Mouse (Mus musculus): ENCODE measurements around the gene Plp1.

The Plp1 gene

DNA sequence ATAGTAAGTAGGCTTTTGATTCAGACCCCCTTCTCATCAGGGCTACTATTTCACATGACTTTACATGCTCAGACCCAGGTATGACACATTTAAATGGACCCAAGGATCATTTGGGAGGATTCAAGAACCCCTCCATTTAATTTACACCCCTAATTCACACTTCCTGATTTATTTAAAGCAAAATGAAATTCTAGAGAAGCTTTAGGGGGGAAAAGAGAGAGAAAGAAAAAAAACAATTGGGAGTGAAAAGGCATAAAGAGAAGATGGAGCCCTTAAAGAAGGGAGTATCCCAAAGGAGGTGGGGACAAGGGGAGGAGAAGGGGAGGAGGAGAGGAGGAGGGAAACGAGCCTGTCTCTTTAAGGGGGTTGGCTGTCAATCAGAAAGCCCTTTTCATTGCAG, at the start of gene Plp1:
Gene Plp1, plus strand, starts transcription at position 301 of the 400 bp plus-strand sequence.
- DNase-seq (ENCODE audit: low read depth): no peak

DNA sequence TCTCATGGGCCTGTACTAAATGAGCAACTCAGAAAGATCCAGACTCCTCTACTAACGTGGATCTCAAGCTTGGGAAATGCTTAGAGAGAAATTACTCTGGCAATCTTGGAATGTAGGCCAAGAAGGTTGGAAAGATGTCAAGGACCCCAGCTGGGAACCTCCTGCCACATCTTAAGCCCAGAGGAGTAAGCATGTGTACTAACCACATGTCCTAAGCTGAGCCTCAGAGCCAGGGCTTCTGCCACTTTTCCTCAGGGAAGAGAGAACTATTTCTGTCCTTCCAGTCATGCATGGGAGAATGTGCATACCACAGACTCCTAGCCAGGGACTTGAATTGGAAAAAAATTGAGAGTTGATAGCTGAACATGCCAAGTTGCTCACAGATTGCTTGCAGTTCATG, 49.4 kb upstream of the Plp1 start:
- no peak for DNase-seq (ENCODE audit: low read depth)

DNA sequence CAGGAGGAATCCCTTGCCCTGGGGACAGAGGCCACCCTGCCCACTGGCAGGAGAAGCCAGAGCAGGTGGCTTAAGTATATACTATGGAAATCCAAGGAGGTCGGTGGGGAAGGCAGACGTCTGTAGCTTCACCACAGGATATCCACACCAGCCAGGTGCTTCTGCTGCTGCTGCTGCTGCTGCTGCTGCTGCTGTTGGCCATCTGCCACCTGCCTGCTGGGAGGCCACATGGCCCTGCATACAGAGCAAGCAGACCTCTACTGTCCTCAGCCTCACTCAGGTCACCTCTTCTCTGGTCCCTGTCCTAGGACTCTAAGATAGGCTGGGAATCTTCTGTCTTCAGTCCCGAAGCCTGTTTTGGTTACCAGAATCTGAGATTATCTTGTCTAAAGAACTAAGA, 44.4 kb upstream of the Plp1 start:
- no peak for DNase-seq (ENCODE audit: low read depth)

DNA sequence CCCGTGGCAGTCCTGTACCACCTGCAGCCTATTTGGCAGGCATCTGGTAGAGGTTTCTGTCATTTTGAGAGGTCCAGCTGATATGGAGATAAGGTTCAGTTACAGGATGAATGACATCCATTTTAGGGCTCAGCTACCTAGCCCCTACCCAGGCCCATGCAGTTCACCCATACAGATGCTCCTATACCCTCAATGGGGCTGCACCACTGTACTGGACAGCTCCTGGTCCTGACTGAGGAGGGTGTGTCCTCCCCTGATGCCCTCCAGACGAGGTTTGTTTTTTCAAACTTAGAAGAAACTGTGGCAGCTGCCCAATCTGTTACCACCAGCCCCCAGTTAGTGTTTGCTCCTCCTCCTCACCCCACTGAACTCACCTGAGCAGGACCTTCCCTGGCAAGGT, 43.2 kb upstream of the Plp1 start:
- DNase-seq (ENCODE audit: low read depth): no peak

DNA sequence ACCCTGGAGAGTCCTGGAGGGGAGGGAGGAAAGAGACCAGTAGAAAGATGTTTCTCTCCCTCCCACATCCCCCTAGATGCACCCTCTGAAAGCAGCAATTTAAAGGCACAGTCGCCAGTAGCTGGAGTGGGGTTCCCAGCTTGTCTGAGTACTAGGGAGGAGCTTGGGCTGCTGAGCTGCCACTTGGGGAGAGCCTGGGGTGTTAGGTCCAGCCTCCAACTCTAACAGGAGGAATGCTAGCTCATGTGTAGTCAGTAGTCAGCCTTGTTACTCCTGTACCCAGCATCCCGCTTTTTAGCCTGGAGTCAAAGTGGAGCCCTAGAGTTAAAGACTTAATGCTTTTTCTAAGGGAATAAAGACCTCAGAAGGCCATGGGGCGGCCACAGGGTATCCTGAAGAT, 42.4 kb upstream of the Plp1 start, which contains the start of gene Glra4:
Gene Glra4, minus strand, starts transcription at position 101 of the 400 bp plus-strand sequence.
- no peak for DNase-seq (ENCODE audit: low read depth)

DNA sequence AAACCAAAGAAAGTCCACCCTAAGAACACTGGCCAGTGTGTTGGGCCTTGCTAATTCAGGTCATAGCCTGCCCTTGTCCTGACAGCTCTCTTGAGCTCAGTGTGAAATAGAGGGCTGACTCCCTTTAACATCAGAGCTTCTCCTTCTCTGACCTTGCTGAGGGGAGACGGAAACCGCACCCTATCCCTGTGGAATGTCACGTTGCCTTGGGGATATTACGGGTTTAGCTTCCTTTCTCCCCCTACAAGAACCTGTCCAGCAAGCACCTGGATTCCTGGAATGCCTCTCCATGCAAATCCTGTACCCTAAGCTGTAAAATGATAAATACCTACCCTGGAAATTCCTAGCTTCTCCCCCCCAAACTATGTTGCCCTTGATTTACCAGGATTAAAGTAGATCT, 33.0 kb upstream of the Plp1 start:
- DNase-seq (ENCODE audit: low read depth): no peak

DNA sequence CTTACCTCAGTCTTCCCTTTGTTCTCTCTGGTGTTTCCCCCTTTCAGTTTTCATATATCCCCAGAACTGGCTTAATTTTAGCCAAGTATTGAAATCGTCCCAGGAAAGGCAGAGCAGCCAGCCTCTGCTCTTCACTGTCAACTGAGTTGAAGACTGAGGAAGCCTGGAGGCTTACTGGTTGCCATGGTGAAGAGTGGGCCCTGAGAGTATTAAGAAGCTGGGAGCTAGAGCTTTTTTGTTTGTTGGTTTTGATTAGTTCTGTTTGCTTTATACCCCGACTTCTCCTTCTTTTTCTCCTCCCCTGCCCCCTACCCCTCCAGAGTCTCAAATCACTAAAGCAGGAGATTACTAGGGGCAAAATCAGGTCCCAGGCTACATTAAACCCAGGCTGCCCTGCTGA, 25.2 kb upstream of the Plp1 start:
- no peak for DNase-seq (ENCODE audit: low read depth)

DNA sequence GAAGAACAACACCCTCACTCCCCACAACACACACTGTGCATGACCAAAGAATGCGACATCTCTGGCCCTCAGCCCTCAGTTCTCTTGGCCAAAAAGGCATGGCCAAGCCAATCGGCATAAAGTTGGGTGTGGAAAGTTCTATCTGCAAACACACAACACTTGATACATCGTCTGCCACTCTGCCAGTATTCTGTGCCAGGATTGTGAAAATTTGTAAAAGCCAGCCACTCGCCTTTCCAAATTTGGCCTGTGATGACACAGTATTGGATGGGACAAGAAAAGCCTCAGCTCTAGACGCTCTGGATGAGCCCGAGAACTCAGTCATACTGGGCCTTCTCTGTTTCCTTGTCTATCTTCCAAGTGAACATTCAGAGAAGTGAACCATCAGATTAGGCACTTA, 2.7 kb upstream of the Plp1 start:
- DNase-seq (ENCODE audit: low read depth): no peak

DNA sequence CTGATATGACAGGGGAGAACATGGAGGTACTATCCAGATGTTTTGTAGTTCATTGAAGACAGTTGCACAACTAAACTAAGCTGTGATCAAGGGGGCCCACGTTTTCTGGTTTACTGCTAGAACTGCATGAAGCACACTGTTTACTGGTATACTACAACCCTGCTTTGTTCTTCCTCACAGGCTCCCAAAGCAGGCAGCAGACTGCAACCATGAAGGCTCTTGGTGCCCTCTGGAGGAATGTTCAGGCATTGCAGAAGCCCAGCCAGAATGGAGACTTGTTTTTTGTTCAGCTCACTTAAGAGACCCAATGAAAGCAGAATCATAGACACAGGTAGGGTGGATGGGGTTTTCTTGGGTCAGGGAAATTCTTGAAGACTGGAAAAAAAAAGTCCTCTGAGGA, 2.2 kb upstream of the Plp1 start:
- DNase-seq (ENCODE audit: low read depth): peak; percentile 57

DNA sequence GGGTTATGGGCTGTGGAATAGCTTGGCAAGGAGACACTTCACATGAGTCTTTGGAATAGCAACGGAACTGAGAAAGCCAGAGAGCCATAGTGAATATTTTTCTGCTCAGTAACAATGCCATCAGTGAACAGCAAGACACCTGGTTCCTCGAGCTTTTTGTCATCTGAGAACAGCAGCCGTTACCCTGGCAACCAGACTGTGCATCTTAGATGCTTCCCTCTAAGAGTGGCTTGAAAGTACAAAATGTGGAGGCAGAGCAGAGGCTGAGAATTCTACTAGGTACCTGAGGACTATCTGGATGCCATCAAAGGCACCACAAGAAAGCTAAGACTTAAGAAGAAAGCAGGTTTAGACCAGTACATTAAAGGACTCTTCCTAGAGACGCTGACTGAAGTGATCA, 2.5 kb downstream of the Plp1 start:
- no peak for DNase-seq (ENCODE audit: low read depth)

DNA sequence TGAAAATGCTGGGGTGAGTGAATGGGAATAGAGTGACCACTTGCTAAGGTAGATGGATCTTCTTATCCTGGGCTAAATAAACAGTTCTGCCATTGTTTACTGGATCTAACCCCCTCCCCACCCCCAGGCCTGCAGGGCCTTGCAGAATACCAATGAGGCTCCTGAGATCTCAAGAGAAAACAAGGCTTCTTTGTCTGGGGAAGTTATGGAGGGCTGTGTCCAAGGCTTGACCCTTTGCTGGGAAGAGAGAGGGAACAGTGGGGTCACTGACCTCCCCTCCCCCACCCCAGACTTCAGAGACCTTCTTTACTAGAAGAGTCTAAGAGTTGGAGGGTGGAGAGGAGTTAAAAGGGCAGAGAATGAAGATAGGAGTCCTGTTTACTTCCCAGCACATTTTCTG, 6.1 kb downstream of the Plp1 start:
- DNase-seq (ENCODE audit: low read depth): no peak

DNA sequence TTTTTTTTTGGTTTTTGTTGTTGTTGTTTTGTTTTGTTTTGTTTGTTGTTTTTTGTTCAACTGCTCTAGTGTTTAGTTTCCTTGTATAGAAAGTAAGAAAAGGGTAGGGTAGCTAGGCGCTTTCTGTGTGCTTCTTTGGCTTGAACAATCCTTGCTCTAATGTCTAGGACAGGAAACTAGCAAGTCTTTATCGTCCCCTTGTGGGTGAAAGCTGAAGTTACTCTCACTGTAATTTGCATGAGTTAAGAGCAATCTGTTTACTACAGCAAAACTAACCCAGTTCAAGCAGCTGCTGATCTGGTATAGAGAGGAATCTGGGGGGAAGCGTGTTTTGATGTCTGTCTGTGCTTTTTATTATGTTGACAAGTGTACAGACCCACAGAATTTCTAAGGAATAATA, 27.8 kb downstream of the Plp1 start:
- DNase-seq (ENCODE audit: low read depth): peak; percentile 7

DNA sequence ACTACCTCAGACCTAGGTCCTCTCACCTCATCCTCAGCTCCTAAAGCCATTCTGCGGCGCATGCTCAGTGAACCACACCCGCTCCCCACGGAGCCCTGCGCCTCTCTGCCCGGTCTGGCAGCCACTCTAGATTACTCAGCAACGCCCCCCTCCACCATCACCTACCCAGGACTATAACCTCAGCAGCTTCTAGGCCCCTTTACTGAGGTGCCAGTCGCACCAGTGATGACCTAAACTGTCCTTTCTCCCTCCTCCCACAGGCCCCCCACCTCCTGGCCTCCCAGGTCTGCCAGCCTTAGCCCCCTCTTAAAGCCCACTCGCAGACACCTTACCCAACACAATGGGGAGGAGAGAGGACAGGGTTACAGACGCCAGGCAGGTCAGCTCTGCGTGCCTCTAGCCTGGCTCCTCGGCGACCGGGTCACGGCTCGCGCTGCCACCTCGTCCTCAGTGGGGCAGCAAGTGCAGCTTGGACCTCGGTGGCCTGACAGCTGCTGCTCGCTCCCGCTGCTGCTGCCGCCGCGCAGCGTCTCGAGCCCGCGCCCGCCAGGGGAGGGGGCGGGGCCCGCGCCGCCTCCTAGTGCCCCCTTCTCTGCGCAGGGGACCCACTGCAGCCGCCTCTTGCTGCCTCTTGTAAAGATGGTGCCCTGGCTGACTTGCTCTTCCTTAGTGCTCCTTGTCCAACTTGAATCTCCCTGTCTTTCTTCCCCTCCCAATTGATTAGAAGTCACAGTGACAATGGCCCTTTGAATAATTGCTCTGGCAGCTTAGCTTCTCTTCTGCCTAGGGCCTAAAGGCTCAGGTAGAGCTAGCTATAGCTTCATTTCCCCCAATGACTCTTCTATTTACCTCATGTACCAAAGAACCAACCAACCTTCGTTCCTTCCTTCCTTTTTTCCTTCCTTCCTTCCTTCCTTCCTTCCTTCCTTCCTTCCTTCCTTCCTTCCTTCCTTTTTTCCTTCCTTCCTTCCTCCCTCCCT, 45.9 kb downstream of the Plp1 start, which contains the start of gene Rab9b:
Gene Rab9b, minus strand, starts transcription at position 695 of the 980 bp plus-strand sequence.
- peak; percentile 0 for DNase-seq (ENCODE audit: low read depth)

Data from induced T-regulatory cell, adult 2 months (primary cell).